Mouse (Mus musculus): ENCODE data around the gene Sorcs3. TPM values are rescaled to one million over a fixed set of nuclear protein-coding genes. Genes with fewer than 3 reads are reported as not detected.
A peak's percentile ranks its signal among the peaks of the same experiment; 100 is the strongest.

Gene Sorcs3
- polyA plus RNA-seq (2014; fragmentation: Nextera tagmentation; extraction: Ambion mirVana) = 0.34 and 0.48 TPM in 2 replicates

GRCm38 (mm10) chr19:48205929-48206814, at the start of gene Sorcs3:
Sorcs3 (plus strand) TSS chr19:48206025.
- H3K27ac ChIP-seq (ENCODE audit: low read depth, low read length) = no peak within 1 kb of the TSS
- H3K4me3 ChIP-seq (ENCODE audit: low read depth, low read length) = peak within 1 kb of the TSS; percentile 49
- ATAC-seq (replicated peaks; ENCODE audit: low FRiP score) (no peak), DNase-seq (ENCODE audit: low spot score) (peak; percentile 51)
- peak within 1 kb of the TSS; percentile 66 for H3K4me2 ChIP-seq
- 3% methylated on average over 70 of the region's 70 CpGs for WGBS
- H3K27me3 ChIP-seq (replicated peaks; ENCODE audit: control insufficient read depth, insufficient read depth, low read length) = peaks cover 52% of the 10 kb centered on the region
- no peak within 1 kb of the TSS for H3K9ac ChIP-seq (ENCODE audit: low read depth, low read length)
- H3K36me3 ChIP-seq (ENCODE audit: control insufficient read depth, insufficient read depth, low read length) = no peaks in the 10 kb centered on the region
- H3K4me1 ChIP-seq (replicated peaks; ENCODE audit: control insufficient read depth, insufficient read depth, low read length) = no peaks in the 10 kb centered on the region
- no peaks in the 10 kb centered on the region; the same call in 1 of the 2 replicates for H3K9me3 ChIP-seq (ENCODE audit: control insufficient read depth, low read length)

GRCm38 (mm10) chr19:48165341-48165740, 40.5 kb upstream of the Sorcs3 start:
- no peak overlapping the region for H3K4me3 ChIP-seq (ENCODE audit: low read depth, low read length)
- no peak overlapping the region for H3K9ac ChIP-seq (ENCODE audit: low read depth, low read length)
- H3K27me3 ChIP-seq (replicated peaks; ENCODE audit: control insufficient read depth, insufficient read depth, low read length) = no peaks in the 10 kb centered on the region
- 85% methylated on average over 3 of the region's 3 CpGs for WGBS
- DNase-seq (ENCODE audit: low spot score) (no peak), ATAC-seq (replicated peaks; ENCODE audit: low FRiP score) (no peak)
- H3K36me3 ChIP-seq (ENCODE audit: control insufficient read depth, insufficient read depth, low read length) = no peaks in the 10 kb centered on the region
- H3K27ac ChIP-seq (ENCODE audit: low read depth, low read length) = no peak overlapping the region
- no peaks in the 10 kb centered on the region for H3K4me1 ChIP-seq (replicated peaks; ENCODE audit: control insufficient read depth, insufficient read depth, low read length)
- no peak overlapping the region for H3K4me2 ChIP-seq
- H3K9me3 ChIP-seq (ENCODE audit: control insufficient read depth, low read length) = 0 out of 2 replicates have a peak, but pooled peaks cover 2% of the 10 kb centered on the region

DNA sequence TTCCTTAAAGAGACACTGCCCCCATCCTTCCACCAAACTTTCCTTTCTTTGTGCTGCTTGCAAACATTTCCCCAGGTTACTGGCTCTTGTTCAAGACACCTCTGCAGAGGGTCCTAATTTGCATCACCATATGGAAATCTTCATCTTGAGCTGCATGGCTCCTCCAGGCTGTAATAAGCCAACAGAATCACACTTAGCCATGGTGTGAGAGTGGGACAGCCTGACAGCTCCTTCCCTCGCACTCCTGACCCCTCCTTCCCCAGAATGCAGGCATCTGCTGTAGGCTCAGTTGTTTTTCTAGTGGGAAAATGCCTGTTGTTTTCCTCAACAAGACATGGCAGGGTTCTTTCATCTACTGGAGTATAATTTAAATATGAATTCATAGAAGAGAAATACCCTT, 38.7 kb upstream of the Sorcs3 start:
- no peaks in the 10 kb centered on the region for H3K27me3 ChIP-seq (replicated peaks; ENCODE audit: control insufficient read depth, insufficient read depth, low read length)
- H3K36me3 ChIP-seq (ENCODE audit: control insufficient read depth, insufficient read depth, low read length) = no peaks in the 10 kb centered on the region
- H3K4me1 ChIP-seq (replicated peaks; ENCODE audit: control insufficient read depth, insufficient read depth, low read length) = no peaks in the 10 kb centered on the region
- H3K27ac ChIP-seq (ENCODE audit: low read depth, low read length) = no peak overlapping the region
- no peak overlapping the region for H3K4me2 ChIP-seq
- no peak overlapping the region for H3K4me3 ChIP-seq (ENCODE audit: low read depth, low read length)
- DNase-seq (ENCODE audit: low spot score) (no peak), ATAC-seq (replicated peaks; ENCODE audit: low FRiP score) (no peak)
- no peak overlapping the region for H3K9ac ChIP-seq (ENCODE audit: low read depth, low read length)
- 56% methylated on average over 1 of the region's 1 CpGs for WGBS
- H3K9me3 ChIP-seq (ENCODE audit: control insufficient read depth, low read length) = 0 out of 2 replicates have a peak, but pooled peaks cover 2% of the 10 kb centered on the region

GRCm38 (mm10) chr19:48168284-48168683, 37.5 kb upstream of the Sorcs3 start:
- Histone ChIP-seq H3K9ac (ENCODE audit: low read depth, low read length) (no peak overlapping the region), H3K36me3 (ENCODE audit: control insufficient read depth, insufficient read depth, low read length) (no peaks in the 10 kb centered on the region), H3K27ac (ENCODE audit: low read depth, low read length) (no peak overlapping the region), H3K27me3 (replicated peaks; ENCODE audit: control insufficient read depth, insufficient read depth, low read length) (no peaks in the 10 kb centered on the region), H3K4me1 (replicated peaks; ENCODE audit: control insufficient read depth, insufficient read depth, low read length) (no peaks in the 10 kb centered on the region), H3K4me3 (ENCODE audit: low read depth, low read length) (no peak overlapping the region), H3K4me2 (no peak overlapping the region), H3K9me3 (ENCODE audit: control insufficient read depth, low read length) (0 out of 2 replicates have a peak, but pooled peaks cover 2% of the 10 kb centered on the region)
- peak; percentile 35 for DNase-seq (ENCODE audit: low spot score)
- no peak for ATAC-seq (replicated peaks; ENCODE audit: low FRiP score)
- WGBS = 53% methylated on average over 5 of the region's 5 CpGs

GRCm38 (mm10) chr19:48174717-48175116, 31.1 kb upstream of the Sorcs3 start:
- H3K4me3 ChIP-seq (ENCODE audit: low read depth, low read length) = no peak overlapping the region
- ATAC-seq (replicated peaks; ENCODE audit: low FRiP score) (no peak), DNase-seq (ENCODE audit: low spot score) (no peak)
- no peaks in the 10 kb centered on the region for H3K27me3 ChIP-seq (replicated peaks; ENCODE audit: control insufficient read depth, insufficient read depth, low read length)
- no peaks in the 10 kb centered on the region for H3K4me1 ChIP-seq (replicated peaks; ENCODE audit: control insufficient read depth, insufficient read depth, low read length)
- 59% methylated on average over 4 of the region's 4 CpGs for WGBS
- no peaks in the 10 kb centered on the region for H3K36me3 ChIP-seq (ENCODE audit: control insufficient read depth, insufficient read depth, low read length)
- H3K9me3 ChIP-seq (ENCODE audit: control insufficient read depth, low read length) = no peaks in the 10 kb centered on the region
- no peak overlapping the region for H3K4me2 ChIP-seq
- H3K9ac ChIP-seq (ENCODE audit: low read depth, low read length) = no peak overlapping the region
- no peak overlapping the region for H3K27ac ChIP-seq (ENCODE audit: low read depth, low read length)

DNA sequence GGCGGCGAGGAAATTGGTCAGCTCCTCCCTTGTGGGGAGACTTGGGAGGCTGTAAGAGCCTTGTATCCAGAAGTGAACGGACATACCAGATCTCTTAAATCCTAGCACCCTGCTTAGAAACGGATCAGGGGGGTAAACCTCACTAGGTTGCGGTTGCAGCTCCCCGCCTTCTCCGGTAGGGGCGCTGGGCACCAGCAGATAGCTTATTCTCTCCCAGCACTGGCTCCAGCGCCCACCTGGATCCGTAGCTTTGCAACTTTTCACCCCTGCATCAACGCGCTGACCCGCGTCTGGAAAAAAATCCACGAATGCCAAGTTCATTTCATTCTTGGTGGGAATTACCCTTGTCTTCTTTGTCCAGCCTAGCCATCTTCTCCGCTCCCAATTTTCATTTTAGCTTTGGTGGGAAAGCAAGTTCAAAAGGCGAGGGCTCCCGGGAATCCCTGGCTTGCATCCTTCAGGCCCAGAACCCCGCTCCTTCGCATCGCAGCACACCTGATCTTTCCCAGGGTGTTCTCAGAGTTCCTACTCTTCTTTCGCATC, 1.8 kb upstream of the Sorcs3 start:
- H3K4me3 ChIP-seq (ENCODE audit: low read depth, low read length) = no peak overlapping the region
- H3K36me3 ChIP-seq (ENCODE audit: control insufficient read depth, insufficient read depth, low read length) = no peaks in the 10 kb centered on the region
- ATAC-seq (replicated peaks; ENCODE audit: low FRiP score) (no peak), DNase-seq (ENCODE audit: low spot score) (peak; percentile 43)
- no peak overlapping the region for H3K27ac ChIP-seq (ENCODE audit: low read depth, low read length)
- H3K4me2 ChIP-seq = peak overlapping the region; percentile 20; the same call in 1 of the 2 replicates
- no peaks in the 10 kb centered on the region for H3K4me1 ChIP-seq (replicated peaks; ENCODE audit: control insufficient read depth, insufficient read depth, low read length)
- no peak overlapping the region for H3K9ac ChIP-seq (ENCODE audit: low read depth, low read length)
- peaks cover 52% of the 10 kb centered on the region for H3K27me3 ChIP-seq (replicated peaks; ENCODE audit: control insufficient read depth, insufficient read depth, low read length)
- WGBS = 4% methylated on average over 22 of the region's 22 CpGs
- H3K9me3 ChIP-seq (ENCODE audit: control insufficient read depth, low read length) = no peaks in the 10 kb centered on the region; the same call in 1 of the 2 replicates

- no peak overlapping the region for H3K9ac ChIP-seq (ENCODE audit: low read depth, low read length)
- no peaks in the 10 kb centered on the region for H3K4me1 ChIP-seq (replicated peaks; ENCODE audit: control insufficient read depth, insufficient read depth, low read length)
- H3K36me3 ChIP-seq (ENCODE audit: control insufficient read depth, insufficient read depth, low read length) = no peaks in the 10 kb centered on the region
- peak overlapping the region; percentile 66 for H3K4me2 ChIP-seq
- H3K27me3 ChIP-seq (replicated peaks; ENCODE audit: control insufficient read depth, insufficient read depth, low read length) = peaks cover 52% of the 10 kb centered on the region
- peak overlapping the region; percentile 49; the same call in 1 of the 2 replicates for H3K4me3 ChIP-seq (ENCODE audit: low read depth, low read length)
- ATAC-seq (replicated peaks; ENCODE audit: low FRiP score) (no peak), DNase-seq (ENCODE audit: low spot score) (no peak)
- 1% methylated on average over 8 of the region's 8 CpGs for WGBS
- no peaks in the 10 kb centered on the region; the same call in 1 of the 2 replicates for H3K9me3 ChIP-seq (ENCODE audit: control insufficient read depth, low read length)
- no peak overlapping the region for H3K27ac ChIP-seq (ENCODE audit: low read depth, low read length)
These were observed 1.3 kb upstream of the Sorcs3 start for GRCm38 (mm10) chr19:48204476-48204875.

DNA sequence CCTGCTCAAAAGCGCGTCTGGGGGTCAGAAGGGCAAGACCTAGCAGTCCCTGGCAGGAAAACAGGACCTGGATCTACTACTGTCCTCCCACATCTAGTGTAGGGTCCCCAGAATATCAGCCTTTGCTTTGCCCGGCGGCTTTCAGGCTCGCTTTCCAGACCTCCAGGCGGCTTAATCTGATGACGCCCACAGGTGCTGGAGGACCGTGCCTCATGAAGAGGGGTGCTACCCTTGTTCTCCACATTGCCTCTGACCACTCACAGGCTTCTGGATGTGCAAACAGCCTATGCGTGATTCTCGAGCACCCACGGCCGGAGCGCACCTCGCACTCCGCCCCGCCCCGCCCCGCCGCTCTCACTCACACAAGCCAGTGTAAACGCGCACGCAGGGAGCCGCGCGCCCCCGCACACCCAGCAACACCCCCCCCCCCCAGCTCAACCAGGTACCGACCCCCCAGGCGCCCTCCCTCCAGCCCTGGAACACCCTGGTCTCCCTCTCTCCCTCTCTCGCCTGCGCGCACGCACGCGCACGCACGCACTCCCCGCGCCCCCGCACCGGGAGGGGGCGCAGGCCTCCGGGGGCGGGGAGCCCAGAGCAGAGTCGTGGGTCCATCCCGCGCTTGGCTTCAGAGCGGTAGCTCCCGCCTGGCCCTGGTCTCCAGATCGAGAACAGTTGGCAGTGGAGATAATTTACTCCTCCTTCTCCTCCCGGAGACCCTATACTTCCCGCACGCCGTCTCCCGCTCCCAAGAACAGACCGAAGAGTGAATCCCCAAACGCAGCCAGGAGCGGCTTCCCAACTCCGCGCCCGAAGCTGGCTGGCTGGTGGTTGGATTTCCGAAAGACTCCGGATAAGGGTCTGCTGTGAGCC, 698 bp upstream of the Sorcs3 start:
- Histone ChIP-seq H3K9ac (ENCODE audit: low read depth, low read length) (no peak overlapping the region), H3K36me3 (ENCODE audit: control insufficient read depth, insufficient read depth, low read length) (no peaks in the 10 kb centered on the region), H3K9me3 (ENCODE audit: control insufficient read depth, low read length) (no peaks in the 10 kb centered on the region; the same call in 1 of the 2 replicates), H3K4me3 (ENCODE audit: low read depth, low read length) (peak overlapping the region; percentile 49), H3K4me1 (replicated peaks; ENCODE audit: control insufficient read depth, insufficient read depth, low read length) (no peaks in the 10 kb centered on the region), H3K27me3 (replicated peaks; ENCODE audit: control insufficient read depth, insufficient read depth, low read length) (peaks cover 52% of the 10 kb centered on the region), H3K4me2 (peak overlapping the region; percentile 66), H3K27ac (ENCODE audit: low read depth, low read length) (no peak overlapping the region)
- ATAC-seq (replicated peaks; ENCODE audit: low FRiP score) = no peak
- WGBS = 5% methylated on average over 52 of the region's 62 CpGs
- DNase-seq (ENCODE audit: low spot score) = no peak

All from liver, embryonic 11.5 days (tissue).